Mouse (Mus musculus): Measurements from ENCODE around the gene Npc1l1.

GRCm38 (mm10) chr11:6177781-6178420, 52.0 kb downstream of the Npc1l1 start:
- no peak for TF ChIP-seq FLI1 (IDR thresholded peaks at IDR 0.05; ENCODE audit: low read length)
- TF ChIP-seq GATA1 (IDR thresholded peaks at IDR 0.05; ENCODE audit: borderline replicate concordance, low read length): no peak
